Mouse (Mus musculus): ENCODE results near the gene Rbm41. TPM values are rescaled to one million over a fixed set of nuclear protein-coding genes. Genes with fewer than 3 reads are reported as not detected.

Gene Rbm41
- 1 to 10 TPM; 7.9 to 9.4 TPM for total RNA-seq (2023)

GRCm38 (mm10) chrX:139997740-139998690 is at the start of gene Rbm41:
Gene Rbm41 (minus strand): TSS chrX:139998595.

GRCm38 (mm10) chrX:139870938-139871791 is 127.2 kb downstream of the Rbm41 start, which contains the start of gene Morc4:
Gene Morc4 (minus strand): TSS chrX:139871677.

Other genes starting within 250 kb of the Rbm41 start
- not detected for gene Ripply1, start 216.2 kb downstream of the Rbm41 start, total RNA-seq (2023)
- not detected for gene Cldn2, start 197.8 kb downstream of the Rbm41 start, total RNA-seq (2023)
- 1 to 10 TPM in 1 of 2 experiments, under 1 TPM in 1; 0.15 to 1.1 TPM for gene Morc4, start 126.9 kb downstream of the Rbm41 start, total RNA-seq (2023)
- not detected for gene Nup62cl, start 64.1 kb upstream of the Rbm41 start, total RNA-seq (2023)
- not detected for gene Pih1h3b, start 64.3 kb upstream of the Rbm41 start, total RNA-seq (2023)